In the genomic region with DNA sequence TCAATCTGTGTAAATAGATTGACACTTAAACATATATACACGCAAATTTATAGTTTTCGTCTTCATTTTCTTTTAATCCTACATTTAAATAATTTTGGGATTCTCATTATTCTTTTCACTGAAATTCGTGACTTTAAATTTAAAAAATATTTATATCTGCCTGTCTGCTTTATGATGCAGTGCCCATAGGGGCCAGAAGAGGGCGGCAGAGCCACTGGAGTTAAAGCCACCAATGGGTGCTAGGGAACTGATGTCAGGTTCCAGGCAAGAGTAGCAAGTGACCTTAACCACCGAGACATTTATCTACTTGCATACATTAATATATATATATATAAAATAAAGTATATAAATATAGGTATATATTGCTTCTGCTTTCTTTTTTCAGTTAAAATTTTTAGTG, we compare ENCODE assay signal across 11 mouse cellular contexts. TPM values are rescaled to one million over a fixed set of nuclear protein-coding genes. Genes with fewer than 3 reads are reported as not detected.
DNase-seq lines count a peak whose midpoint lies in the region; ATAC-seq and TF ChIP-seq lines count a peak whose summit lies in the region.
"Had no signal": no experiment of that assay in that cellular context is flagged by ENCODE, and none has a peak within 500 bp of the region (broad histone marks: within the 10 kb centered on the region; RNA-seq: fewer than 3 reads in every experiment).

No protein-coding gene starts in this region.

- H3K36me3 ChIP-seq in hindbrain, postnatal 0 days (ENCODE audit: insufficient read depth, low read length): no peaks in the 10 kb centered on the region
- H3K36me3 ChIP-seq in hindbrain, embryonic 14.5 days (replicated peaks; ENCODE audit: control insufficient read depth, insufficient read depth): no peaks in the 10 kb centered on the region
- H3K36me3 ChIP-seq in ES-Bruce4 (ENCODE audit: control insufficient read depth, insufficient read depth, low read length, poor library complexity, severe bottlenecking): no peaks in the 10 kb centered on the region
- H3K36me3 ChIP-seq: neural tube, embryonic 13.5 days had no signal

- no peak overlapping the region for H3K4me2 ChIP-seq in hindbrain, postnatal 0 days (ENCODE audit: low read depth, low read length)
- H3K4me2 ChIP-seq in hindbrain, embryonic 14.5 days (replicated peaks): no peak overlapping the region
- H3K4me2 ChIP-seq: neural tube, embryonic 13.5 days had no signal

- 66% methylated on average over 5 of the region's 5 CpGs for WGBS in hindbrain, postnatal 0 days
- WGBS in hindbrain, embryonic 14.5 days: 70% methylated on average over 5 of the region's 5 CpGs

- TF ChIP-seq CTCF in hindbrain, postnatal 0 days (IDR thresholded peaks at IDR 0.05; ENCODE audit: low read depth): peak; percentile 31
- peak; percentile 53 for TF ChIP-seq CTCF in ES-Bruce4 (IDR thresholded peaks at IDR 0.05; ENCODE audit: low read depth, low read length)

- intact Hi-C loops in gastrocnemius, postnatal 14 days (cut with DNase I; ENCODE audit: low total_unique reads): no loop called here

- no peak for ATAC-seq in hindbrain, postnatal 0 days
- ATAC-seq in hindbrain, embryonic 14.5 days (ENCODE audit: low FRiP score): no peak
- ATAC-seq in megakaryocyte-erythroid progenitor cell, adult 5-6 weeks (replicated peaks; ENCODE audit: low FRiP score, low TSS enrichment, poor library complexity, severe bottlenecking): peak; percentile 81; the same call in 1 of the 2 replicates
- ATAC-seq in activated CD4-positive, CD25-positive, alpha-beta regulatory T cell, adult 4 months: no peak
- no peak for ATAC-seq in cerebellum, adult (ENCODE audit: insufficient number of reproducible peaks, low FRiP score, low TSS enrichment)

- TF ChIP-seq EP300 in ES-Bruce4 (IDR thresholded peaks at IDR 0.05; ENCODE audit: insufficient read depth, low read depth, low read length): no peak

- DNase-seq in hindbrain, postnatal 0 days (ENCODE audit: low spot score): no peak
- no peak for DNase-seq in hindbrain, embryonic 14.5 days (ENCODE audit: low spot score)
- peak; percentile 9 for DNase-seq in c-Kit-positive CD71-positive TER-119-negative erythroid progenitor cells, embryonic 14.5 days (ENCODE audit: low read depth)
- no peak for DNase-seq in gastrocnemius, postnatal 14 days

- no peak overlapping the region for H3K9ac ChIP-seq in hindbrain, postnatal 0 days (replicated peaks; ENCODE audit: low read length)
- H3K9ac ChIP-seq in hindbrain, embryonic 14.5 days: no peak overlapping the region
- H3K9ac ChIP-seq in ES-Bruce4 (ENCODE audit: low read depth, poor library complexity, severe bottlenecking): no peak overlapping the region
- H3K9ac ChIP-seq: neural tube, embryonic 13.5 days had no signal

- H3K27me3 ChIP-seq in hindbrain, postnatal 0 days (ENCODE audit: insufficient read depth, low read length): no peaks in the 10 kb centered on the region
- H3K27me3 ChIP-seq in hindbrain, embryonic 14.5 days (ENCODE audit: control insufficient read depth, insufficient read depth, low read length): no peaks in the 10 kb centered on the region
- H3K27me3 ChIP-seq in ES-Bruce4 (ENCODE audit: control insufficient read depth, insufficient read depth, low read length, poor library complexity, severe bottlenecking): no peaks in the 10 kb centered on the region
- H3K27me3 ChIP-seq: neural tube, embryonic 13.5 days had no signal

- no peak overlapping the region for H3K4me3 ChIP-seq in hindbrain, postnatal 0 days (ENCODE audit: low read length)
- no peak overlapping the region for H3K4me3 ChIP-seq in hindbrain, embryonic 14.5 days (replicated peaks; ENCODE audit: low read length)
- H3K4me3 ChIP-seq in ES-Bruce4 (ENCODE audit: low read depth, low read length): no peak overlapping the region
- H3K4me3 ChIP-seq: neural tube, embryonic 13.5 days had no signal

- no peak for TF ChIP-seq POLR2A in ES-Bruce4 (IDR thresholded peaks at IDR 0.05; ENCODE audit: insufficient read depth, low read length)

- H3K27ac ChIP-seq in hindbrain, postnatal 0 days: no peak overlapping the region
- H3K27ac ChIP-seq in hindbrain, embryonic 14.5 days: no peak overlapping the region
- H3K27ac ChIP-seq in ES-Bruce4 (ENCODE audit: insufficient read depth, low read length): no peak overlapping the region
- H3K27ac ChIP-seq: neural tube, embryonic 13.5 days had no signal

- H3K9me3 ChIP-seq in hindbrain, postnatal 0 days (ENCODE audit: low read length): no peaks in the 10 kb centered on the region
- H3K9me3 ChIP-seq in hindbrain, embryonic 14.5 days (ENCODE audit: control insufficient read depth, low read length): no peaks in the 10 kb centered on the region
- no peaks in the 10 kb centered on the region for H3K9me3 ChIP-seq in ES-Bruce4 (replicated peaks; ENCODE audit: control insufficient read depth, insufficient read depth, low read length, poor library complexity, severe bottlenecking)
- H3K9me3 ChIP-seq: neural tube, embryonic 13.5 days had no signal

- H3K4me1 ChIP-seq in hindbrain, postnatal 0 days (ENCODE audit: insufficient read depth, low read length): no peaks in the 10 kb centered on the region
- no peaks in the 10 kb centered on the region for H3K4me1 ChIP-seq in hindbrain, embryonic 14.5 days (replicated peaks; ENCODE audit: control insufficient read depth, insufficient read depth, low read length)
- H3K4me1 ChIP-seq in ES-Bruce4 (ENCODE audit: control insufficient read depth, insufficient read depth, low read length): no peaks in the 10 kb centered on the region
- H3K4me1 ChIP-seq: neural tube, embryonic 13.5 days had no signal

RNA-seq across cellular contexts. Expression of gene Olfr688, which starts 31.2 kb away (rescaled TPM):
- not detected in 2 replicates for total RNA-seq in hindbrain, postnatal 0 days (2014; rRNA removed)
- not detected in 2 replicates for polyA plus RNA-seq in hindbrain, postnatal 0 days (2015; fragmentation: Nextera tagmentation; extraction: Ambion mirVana)
- polyA plus RNA-seq in hindbrain, embryonic 14.5 days (2014; fragmentation: Nextera tagmentation; extraction: Ambion mirVana): not detected in 2 replicates
- polyA plus RNA-seq in ES-Bruce4 (2011; ENCODE audit: insufficient read depth, insufficient read length, low read depth, missing spikeins): not detected in 2 replicates
- total RNA-seq in megakaryocyte-erythroid progenitor cell, adult 5-6 weeks (2014; fragmentation: Nextera tagmentation): not detected in 2 replicates
- not detected in 2 replicates for total RNA-seq in megakaryocyte-erythroid progenitor cell, adult 5-6 weeks (2017)
- not detected for polyA plus RNA-seq in activated CD4-positive, CD25-positive, alpha-beta regulatory T cell, adult 4 months (2017; shearing (Covaris generic))
- not detected for total RNA-seq in gastrocnemius, postnatal 14 days (2021)
- polyA plus RNA-seq: cortical plate, adult 2 months; large intestine, adult 2 months; neural tube, embryonic 13.5 days had no signal

RNA-seq across cellular contexts. Expression of gene Olfr686, which starts 49.4 kb away (rescaled TPM):
- 0.10 TPM in 1 of 2 replicates, not detected in the other for total RNA-seq in hindbrain, postnatal 0 days (2014; rRNA removed)
- not detected in 2 replicates for polyA plus RNA-seq in hindbrain, postnatal 0 days (2015; fragmentation: Nextera tagmentation; extraction: Ambion mirVana)
- not detected in 2 replicates for polyA plus RNA-seq in hindbrain, embryonic 14.5 days (2014; fragmentation: Nextera tagmentation; extraction: Ambion mirVana)
- not detected in 2 replicates for polyA plus RNA-seq in ES-Bruce4 (2011; ENCODE audit: insufficient read depth, insufficient read length, low read depth, missing spikeins)
- not detected in 2 replicates for total RNA-seq in megakaryocyte-erythroid progenitor cell, adult 5-6 weeks (2014; fragmentation: Nextera tagmentation)
- not detected in 2 replicates for total RNA-seq in megakaryocyte-erythroid progenitor cell, adult 5-6 weeks (2017)
- not detected for polyA plus RNA-seq in activated CD4-positive, CD25-positive, alpha-beta regulatory T cell, adult 4 months (2017; shearing (Covaris generic))
- not detected for total RNA-seq in gastrocnemius, postnatal 14 days (2021)
- polyA plus RNA-seq: large intestine, adult 2 months; neural tube, embryonic 13.5 days had no signal

RNA-seq across cellular contexts. Expression of gene Olfr689, which starts 54.3 kb away (rescaled TPM):
- total RNA-seq in hindbrain, postnatal 0 days (2014; rRNA removed): not detected in 2 replicates
- polyA plus RNA-seq in hindbrain, postnatal 0 days (2015; fragmentation: Nextera tagmentation; extraction: Ambion mirVana): 0.05 and 0.16 TPM in 2 replicates
- not detected in 2 replicates for polyA plus RNA-seq in hindbrain, embryonic 14.5 days (2014; fragmentation: Nextera tagmentation; extraction: Ambion mirVana)
- not detected in 2 replicates for polyA plus RNA-seq in ES-Bruce4 (2011; ENCODE audit: insufficient read depth, insufficient read length, low read depth, missing spikeins)
- total RNA-seq in megakaryocyte-erythroid progenitor cell, adult 5-6 weeks (2014; fragmentation: Nextera tagmentation): not detected in 2 replicates
- total RNA-seq in megakaryocyte-erythroid progenitor cell, adult 5-6 weeks (2017): not detected in 2 replicates
- polyA plus RNA-seq in activated CD4-positive, CD25-positive, alpha-beta regulatory T cell, adult 4 months (2017; shearing (Covaris generic)): not detected
- total RNA-seq in gastrocnemius, postnatal 14 days (2021): not detected
- polyA plus RNA-seq: cortical plate, adult 2 months; large intestine, adult 2 months had no signal
